Mouse (Mus musculus) small intestine, adult 2 months (tissue): ENCODE data around the gene Cdc14a.

Experiments used
- CTCF ChIP-seq: fragments of 200-500 bp; IDR thresholded peaks from 2 replicates; pipeline ENCODE4 v1.5.1; 2012; ENCODE audit warnings: low read depth, mild to moderate bottlenecking, control low read depth, inconsistent platforms, low read length, moderate library complexity, mixed read lengths; ENCODE audit not compliant: insufficient replicate concordance, insufficient read length; ENCODE audit errors: extremely low read depth
- POLR2A ChIP-seq: fragments of 200-500 bp; IDR thresholded peaks from 2 replicates; pipeline ENCODE4 v1.6.1; 2012; ENCODE audit warnings: low read depth, mild to moderate bottlenecking, control low read depth, inconsistent platforms, low read length, moderate library complexity

DNA sequence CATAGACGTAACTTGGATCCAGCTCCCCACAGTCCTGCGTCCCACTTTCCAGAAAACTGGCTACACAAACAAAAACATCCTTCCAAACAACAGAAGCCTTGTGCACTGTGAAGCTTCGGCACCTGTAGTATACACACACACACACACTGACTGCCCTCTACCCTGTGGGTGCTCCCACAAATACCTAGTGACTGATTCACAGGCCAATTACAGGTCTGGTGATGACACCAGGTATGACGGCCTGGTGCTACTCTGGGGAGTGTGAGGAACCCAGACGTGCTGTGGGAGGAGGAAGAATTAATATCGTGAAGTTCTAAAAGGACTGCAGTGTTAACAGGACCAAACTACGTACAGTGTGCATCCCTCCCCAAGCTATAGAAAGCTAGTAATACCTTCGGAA, 1.8 kb downstream of the Cdc14a start:
- no peak for TF ChIP-seq POLR2A
- no peak for TF ChIP-seq CTCF
